Mouse (Mus musculus): ENCODE measurements around the gene Spata25. TPM values are rescaled to one million over a fixed set of nuclear protein-coding genes. Genes with fewer than 3 reads are reported as not detected.
"Not testable (repeated sequence)": the region's sequence is repeated elsewhere in the genome, so short reads cannot be mapped to it uniquely, and the experiment has no call there.

Gene Spata25
- polyA plus RNA-seq, 1 experiment: 1.4 TPM

DNA sequence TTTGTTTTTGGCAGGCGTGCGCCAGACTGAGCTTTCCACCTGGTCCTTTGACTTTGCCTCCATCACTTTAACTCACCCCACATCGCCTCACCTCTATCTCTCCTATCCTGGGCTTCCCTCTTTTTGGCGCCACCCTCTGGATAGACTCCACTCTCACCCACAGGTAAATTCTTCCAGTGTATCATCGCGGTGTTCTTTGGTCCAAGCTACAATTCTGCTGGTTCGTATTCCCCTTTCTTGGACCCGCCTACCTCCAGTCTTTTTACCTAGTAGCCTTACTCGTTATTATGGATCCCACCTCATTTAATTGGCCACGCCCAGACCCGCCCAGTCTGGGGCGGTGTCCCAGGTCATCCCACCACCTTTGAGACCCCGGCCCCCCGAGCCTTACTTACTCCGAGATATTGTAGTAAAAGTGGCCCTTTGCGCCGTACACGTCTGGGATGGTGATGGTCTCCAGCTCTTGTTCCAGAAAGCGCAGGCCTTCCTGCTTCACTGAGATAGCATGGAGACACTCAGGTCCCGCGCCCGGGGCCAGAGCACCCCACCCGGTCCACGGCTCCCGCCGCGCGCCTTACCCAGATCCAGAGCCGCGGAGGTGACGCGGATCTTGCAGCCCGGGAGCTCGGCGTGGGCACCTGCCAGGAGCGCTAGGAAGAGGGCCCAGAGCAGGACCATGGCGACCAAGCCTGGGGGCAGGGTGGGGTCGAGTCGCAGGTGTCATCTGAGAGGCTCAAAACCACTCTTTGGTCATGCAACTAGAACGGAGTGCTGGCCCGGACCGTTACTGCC lies 28.2 kb upstream of the Spata25 start:
- Histone ChIP-seq H3K4me1 (ENCODE audit: control insufficient read depth, insufficient read depth, low read length) (peaks cover 43% of the 10 kb centered on the region), H3K27ac (ENCODE audit: insufficient read depth, low read depth, low read length) (peak overlapping the region; percentile 97), H3K4me3 (ENCODE audit: insufficient read depth, low read length) (peak overlapping the region; percentile 70)
- TF ChIP-seq POLR2A (IDR thresholded peaks at IDR 0.05; ENCODE audit: borderline replicate concordance, low read depth, low read length): no peak
- TF ChIP-seq CTCF (IDR thresholded peaks at IDR 0.05; ENCODE audit: low read depth, low read length): 0 out of 2 replicates have a peak, but pooled peaks have one; percentile 5

GRCm38 (mm10) chr2:164855572-164855971 lies 27.2 kb upstream of the Spata25 start:
- H3K27ac ChIP-seq (ENCODE audit: insufficient read depth, low read depth, low read length): not testable (repeated sequence)
- Histone ChIP-seq H3K4me1 (ENCODE audit: control insufficient read depth, insufficient read depth, low read length) (peaks cover 33% of the 10 kb centered on the region), H3K4me3 (ENCODE audit: insufficient read depth, low read length) (peak overlapping the region; percentile 70)

GRCm38 (mm10) chr2:164850061-164850460 lies 21.7 kb upstream of the Spata25 start:
- Histone ChIP-seq H3K27ac (ENCODE audit: insufficient read depth, low read depth, low read length) (no peak overlapping the region), H3K4me3 (ENCODE audit: insufficient read depth, low read length) (no peak overlapping the region), H3K4me1 (ENCODE audit: control insufficient read depth, insufficient read depth, low read length) (peaks cover 9% of the 10 kb centered on the region)
- TF ChIP-seq POLR2A (IDR thresholded peaks at IDR 0.05; ENCODE audit: borderline replicate concordance, low read depth, low read length) (no peak), CTCF (IDR thresholded peaks at IDR 0.05; ENCODE audit: low read depth, low read length) (no peak)

- no peak overlapping the region for H3K4me3 ChIP-seq (ENCODE audit: insufficient read depth, low read length)
- no peak for TF ChIP-seq POLR2A (IDR thresholded peaks at IDR 0.05; ENCODE audit: borderline replicate concordance, low read depth, low read length)
- TF ChIP-seq CTCF (IDR thresholded peaks at IDR 0.05; ENCODE audit: low read depth, low read length): no peak
- H3K4me1 ChIP-seq (ENCODE audit: control insufficient read depth, insufficient read depth, low read length): no peaks in the 10 kb centered on the region
- no peak overlapping the region for H3K27ac ChIP-seq (ENCODE audit: insufficient read depth, low read depth, low read length)
Measured at GRCm38 (mm10) chr2:164845782-164846181, 17.4 kb upstream of the Spata25 start.

GRCm38 (mm10) chr2:164835164-164835563 lies 6.8 kb upstream of the Spata25 start:
- Histone ChIP-seq H3K27ac (ENCODE audit: insufficient read depth, low read depth, low read length) (peak overlapping the region; percentile 98), H3K4me1 (ENCODE audit: control insufficient read depth, insufficient read depth, low read length) (peaks cover 9% of the 10 kb centered on the region), H3K4me3 (ENCODE audit: insufficient read depth, low read length) (peak overlapping the region; percentile 90)
- TF ChIP-seq CTCF (IDR thresholded peaks at IDR 0.05; ENCODE audit: low read depth, low read length) (no peak), POLR2A (IDR thresholded peaks at IDR 0.05; ENCODE audit: borderline replicate concordance, low read depth, low read length) (no peak)

GRCm38 (mm10) chr2:164834531-164834930 lies 6.2 kb upstream of the Spata25 start:
- TF ChIP-seq POLR2A (IDR thresholded peaks at IDR 0.05; ENCODE audit: borderline replicate concordance, low read depth, low read length): 0 out of 2 replicates have a peak, but pooled peaks have one; percentile 23
- TF ChIP-seq CTCF (IDR thresholded peaks at IDR 0.05; ENCODE audit: low read depth, low read length): no peak
- Histone ChIP-seq H3K4me3 (ENCODE audit: insufficient read depth, low read length) (peak overlapping the region; percentile 90), H3K27ac (ENCODE audit: insufficient read depth, low read depth, low read length) (peak overlapping the region; percentile 98), H3K4me1 (ENCODE audit: control insufficient read depth, insufficient read depth, low read length) (peaks cover 9% of the 10 kb centered on the region)

GRCm38 (mm10) chr2:164833314-164833959 lies 5.1 kb upstream of the Spata25 start, which contains the start of gene Neurl2:
Gene Neurl2, minus strand, starts transcription at chr2:164833456.
- Histone ChIP-seq H3K27ac (ENCODE audit: insufficient read depth, low read depth, low read length) (peak within 1 kb of the TSS; percentile 98), H3K4me1 (ENCODE audit: control insufficient read depth, insufficient read depth, low read length) (peaks cover 9% of the 10 kb centered on the region), H3K4me3 (ENCODE audit: insufficient read depth, low read length) (peak within 1 kb of the TSS; percentile 90)
- TF ChIP-seq POLR2A (IDR thresholded peaks at IDR 0.05; ENCODE audit: borderline replicate concordance, low read depth, low read length) (peak; percentile 93), CTCF (IDR thresholded peaks at IDR 0.05; ENCODE audit: low read depth, low read length) (no peak)

GRCm38 (mm10) chr2:164832748-164833301 lies 4.5 kb upstream of the Spata25 start, which contains the start of gene Ctsa:
Gene Ctsa, plus strand, starts transcription at chr2:164832873.
- Histone ChIP-seq H3K4me1 (ENCODE audit: control insufficient read depth, insufficient read depth, low read length) (peaks cover 9% of the 10 kb centered on the region), H3K27ac (ENCODE audit: insufficient read depth, low read depth, low read length) (peak within 1 kb of the TSS; percentile 98), H3K4me3 (ENCODE audit: insufficient read depth, low read length) (peak within 1 kb of the TSS; percentile 90)
- TF ChIP-seq CTCF (IDR thresholded peaks at IDR 0.05; ENCODE audit: low read depth, low read length): no peak
- no peak for TF ChIP-seq POLR2A (IDR thresholded peaks at IDR 0.05; ENCODE audit: borderline replicate concordance, low read depth, low read length)

DNA sequence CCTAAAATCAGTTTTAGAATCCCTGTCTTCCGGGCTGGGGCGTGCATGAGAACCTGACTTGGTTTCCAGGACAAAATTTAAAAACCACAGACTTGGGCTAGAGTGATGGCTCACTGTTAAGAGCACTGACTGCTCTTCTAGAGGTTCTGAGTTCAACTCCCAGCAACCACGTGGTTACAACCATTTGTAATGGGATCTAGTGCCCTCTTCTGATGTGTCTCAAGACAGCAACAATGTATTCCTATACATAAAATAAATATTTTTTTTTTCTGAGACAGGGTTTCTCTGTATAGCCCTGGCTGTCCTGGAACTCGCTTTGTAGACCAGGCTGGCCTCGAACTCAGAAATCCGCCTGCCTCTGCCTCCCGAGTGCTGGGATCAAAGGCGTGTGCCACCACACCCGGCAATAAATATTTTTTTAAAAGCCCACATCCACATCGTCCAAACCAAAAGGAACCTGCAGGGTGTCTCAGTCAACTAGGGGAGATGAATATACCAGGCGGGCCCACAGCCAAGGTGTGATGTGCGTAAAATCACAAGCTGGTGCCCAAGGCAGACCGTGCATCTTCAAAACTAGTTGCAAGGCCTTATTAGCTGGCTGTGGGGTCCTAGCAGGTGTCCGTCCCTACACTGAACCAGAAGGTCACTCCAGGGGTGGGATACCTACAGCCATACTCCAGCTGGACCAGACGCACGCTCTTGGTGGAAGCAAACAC lies 3.9 kb upstream of the Spata25 start:
- H3K4me1 ChIP-seq (ENCODE audit: control insufficient read depth, insufficient read depth, low read length): peaks cover 9% of the 10 kb centered on the region
- TF ChIP-seq POLR2A (IDR thresholded peaks at IDR 0.05; ENCODE audit: borderline replicate concordance, low read depth, low read length): no peak
- no peak for TF ChIP-seq CTCF (IDR thresholded peaks at IDR 0.05; ENCODE audit: low read depth, low read length)
- peak overlapping the region; percentile 90 for H3K4me3 ChIP-seq (ENCODE audit: insufficient read depth, low read length)
- H3K27ac ChIP-seq (ENCODE audit: insufficient read depth, low read depth, low read length): peak overlapping the region; percentile 98
